Mouse (Mus musculus) midbrain, embryonic 11.5 days (tissue): ENCODE results near the gene Paip2b. TPM values are rescaled to one million over a fixed set of nuclear protein-coding genes. Genes with fewer than 3 reads are reported as not detected.
"Not testable (repeated sequence)": the region's sequence is repeated elsewhere in the genome, so short reads cannot be mapped to it uniquely, and the experiment has no call there.

Experiments
- ATAC-seq: fragments of 200-750 bp; cut with Nextera tagmentation; 2 replicates; pipeline ENCODE4 v1.8.0; 2017; ENCODE audit warnings: moderate TSS enrichment, moderate library complexity; ENCODE audit not compliant: low FRiP score
- DNase-seq: peaks from one replicate; pipeline ENCODE4 v3.0.0; 2015; ENCODE audit warnings: low spot score; ENCODE audit errors: missing footprints
- H3K27ac ChIP-seq: fragments of 300-500 bp; sonication (generic); 2 replicates; pipeline ENCODE4 v1.5.1; 2014; ENCODE audit warnings: low read depth, low read length
- H3K27me3 ChIP-seq: fragments of 300-500 bp; sonication (generic); 2 replicates; pipeline ENCODE4 v1.6.1; 2014; ENCODE audit warnings: mild to moderate bottlenecking, low read length, moderate library complexity, mixed read lengths; ENCODE audit not compliant: control insufficient read depth, insufficient read depth
- H3K36me3 ChIP-seq: fragments of 300-500 bp; sonication (generic); 2 replicates; pipeline ENCODE4 v1.6.1; 2014; ENCODE audit warnings: mild to moderate bottlenecking, low read length, moderate library complexity, mixed read lengths; ENCODE audit not compliant: control insufficient read depth, insufficient read depth
- H3K4me1 ChIP-seq: fragments of 300-500 bp; sonication (generic); 2 replicates; pipeline ENCODE4 v1.6.1; 2014; ENCODE audit warnings: low read length; ENCODE audit not compliant: control insufficient read depth, insufficient read depth
- H3K4me2 ChIP-seq: fragments of 300-500 bp; sonication (generic); 2 replicates; pipeline ENCODE4 v1.6.1; 2014; ENCODE audit warnings: mild to moderate bottlenecking, moderate library complexity
- H3K4me3 ChIP-seq: fragments of 300-500 bp; sonication (generic); 2 replicates; pipeline ENCODE4 v1.5.1; 2014; ENCODE audit warnings: low read depth, low read length
- H3K9ac ChIP-seq: fragments of 300-500 bp; sonication (generic); 2 replicates; pipeline ENCODE4 v1.6.1; 2014; ENCODE audit warnings: low read length
- H3K9me3 ChIP-seq: fragments of 300-500 bp; sonication (generic); 2 replicates; pipeline ENCODE4 v1.6.1; 2016; ENCODE audit warnings: low read length; ENCODE audit not compliant: control insufficient read depth
- WGBS: fragments of 180-500 bp; shearing (Covaris S2); extraction: QIAGEN DNeasy Blood & Tissue Kit; methylation state at CpG from one replicate; pipeline ENCODE4 v1.1.7; 2014; 5-methylcytosine and 5-hydroxymethylcytosine counted together
- polyA plus RNA-seq: library from polyadenylated mRNA; unstranded; fragments of >200 nt; fragmentation: Nextera tagmentation; extraction: Ambion mirVana; gene quantifications from 2 replicates; pipeline ENCODE4 v1.2.1, GENCODE M21; 2014

The Paip2b gene
- polyA plus RNA-seq, 1 experiment from 2014 or later: 23.9 TPM

GRCm38 (mm10) chr6:83849446-83849845 is 17.9 kb upstream of the Paip2b start:
- WGBS: 83% methylated on average over 2 of the region's 2 CpGs
- Histone ChIP-seq H3K27me3 (no peaks in the 10 kb centered on the region), H3K4me1 (no peaks in the 10 kb centered on the region)

DNA sequence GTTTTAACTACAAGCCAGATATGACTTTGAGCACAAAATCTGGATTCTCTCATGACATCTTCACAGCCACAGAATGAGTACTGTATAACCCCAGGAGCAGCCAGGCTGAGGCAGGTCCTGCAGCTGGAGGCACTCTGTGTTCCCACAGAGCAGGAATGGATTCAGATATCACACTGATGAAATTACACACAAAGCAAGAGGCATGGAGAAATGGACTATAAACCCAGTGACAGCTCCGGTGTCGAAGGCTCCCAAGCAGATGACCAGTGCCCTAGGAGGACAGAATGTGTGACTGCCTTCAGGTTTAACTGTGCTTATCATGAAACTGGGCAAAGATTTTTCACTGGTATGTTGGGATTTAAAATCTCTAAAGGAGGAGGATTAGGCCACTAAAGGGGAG is 14.6 kb upstream of the Paip2b start:
- DNase-seq: no peak
- Histone ChIP-seq H3K27me3 (no peaks in the 10 kb centered on the region), H3K4me1 (no peaks in the 10 kb centered on the region), H3K9me3 (no peaks in the 10 kb centered on the region), H3K4me2 (no peak overlapping the region), H3K36me3 (no peaks in the 10 kb centered on the region), H3K9ac (no peak overlapping the region), H3K27ac (no peak overlapping the region), H3K4me3 (no peak overlapping the region)
- 98% methylated on average over 2 of the region's 2 CpGs for WGBS
- no peak for ATAC-seq

More at GRCm38 (mm10) chr6:83849446-83849845, 17.9 kb upstream of the Paip2b start:
- Histone ChIP-seq H3K4me2 (no peak overlapping the region), H3K4me3 (no peak overlapping the region), H3K27ac (no peak overlapping the region), H3K36me3 (no peaks in the 10 kb centered on the region), H3K9me3 (no peaks in the 10 kb centered on the region), H3K9ac (no peak overlapping the region)
- ATAC-seq: no peak
- no peak for DNase-seq

- Histone ChIP-seq H3K36me3 (no peaks in the 10 kb centered on the region), H3K27ac (no peak overlapping the region), H3K4me2 (no peak overlapping the region), H3K27me3 (no peaks in the 10 kb centered on the region), H3K9ac (no peak overlapping the region), H3K4me3 (no peak overlapping the region), H3K9me3 (no peaks in the 10 kb centered on the region), H3K4me1 (no peaks in the 10 kb centered on the region)
- DNase-seq (no peak), ATAC-seq (no peak)
- WGBS: 91% methylated on average over 10 of the region's 10 CpGs
Observed at GRCm38 (mm10) chr6:83844913-83845312, 13.4 kb upstream of the Paip2b start.

GRCm38 (mm10) chr6:83840086-83840485 is 8.5 kb upstream of the Paip2b start:
- WGBS: 80% methylated on average over 6 of the region's 6 CpGs
- DNase-seq (no peak), ATAC-seq (no peak)
- Histone ChIP-seq H3K27ac (no peak overlapping the region), H3K36me3 (no peaks in the 10 kb centered on the region), H3K4me3 (no peak overlapping the region), H3K27me3 (no peaks in the 10 kb centered on the region), H3K9me3 (no peaks in the 10 kb centered on the region), H3K4me2 (no peak overlapping the region), H3K9ac (no peak overlapping the region), H3K4me1 (no peaks in the 10 kb centered on the region)

GRCm38 (mm10) chr6:83838046-83838445 is 6.5 kb upstream of the Paip2b start:
- Histone ChIP-seq H3K27me3 (no peaks in the 10 kb centered on the region), H3K9me3 (no peaks in the 10 kb centered on the region), H3K4me3 (no peak overlapping the region), H3K4me2 (no peak overlapping the region), H3K27ac (no peak overlapping the region), H3K36me3 (no peaks in the 10 kb centered on the region), H3K9ac (no peak overlapping the region), H3K4me1 (no peaks in the 10 kb centered on the region)
- WGBS: 92% methylated on average over 2 of the region's 2 CpGs
- ATAC-seq: no peak
- DNase-seq: no peak

GRCm38 (mm10) chr6:83836826-83837225 is 5.3 kb upstream of the Paip2b start:
- ATAC-seq (no peak), DNase-seq (no peak)

GRCm38 (mm10) chr6:83832393-83832792 is 852 bp upstream of the Paip2b start:
- H3K27ac ChIP-seq, DNase-seq, H3K4me1 ChIP-seq, ATAC-seq, H3K9ac ChIP-seq, H3K4me3 ChIP-seq, H3K27me3 ChIP-seq, H3K9me3 ChIP-seq, H3K36me3 ChIP-seq: not testable (repeated sequence)
- 70% methylated on average over 1 of the region's 1 CpGs for WGBS
- peak overlapping the region; percentile 44 for H3K4me2 ChIP-seq

More at GRCm38 (mm10) chr6:83836826-83837225, 5.3 kb upstream of the Paip2b start:
- no peak overlapping the region for H3K4me2 ChIP-seq
- no peak overlapping the region for H3K27ac ChIP-seq
- H3K27me3 ChIP-seq: no peaks in the 10 kb centered on the region
- no peak overlapping the region for H3K9ac ChIP-seq
- no peaks in the 10 kb centered on the region for H3K36me3 ChIP-seq
- WGBS: 90% methylated on average over 2 of the region's 2 CpGs
- no peak overlapping the region for H3K4me3 ChIP-seq
- H3K4me1 ChIP-seq: no peaks in the 10 kb centered on the region
- no peaks in the 10 kb centered on the region for H3K9me3 ChIP-seq

- Histone ChIP-seq H3K4me3 (peak overlapping the region; percentile 60), H3K27me3 (no peaks in the 10 kb centered on the region), H3K27ac (peak overlapping the region; percentile 49), H3K4me2 (peak overlapping the region; percentile 81), H3K36me3 (no peaks in the 10 kb centered on the region), H3K4me1 (peaks cover 3% of the 10 kb centered on the region; the same call in 1 of the 2 replicates), H3K9me3 (no peaks in the 10 kb centered on the region), H3K9ac (peak overlapping the region; percentile 80)
- WGBS: 1% methylated on average over 35 of the region's 35 CpGs
- ATAC-seq: no peak; the same call in 1 of the 2 replicates
- no peak for DNase-seq
Observed at GRCm38 (mm10) chr6:83830941-83831605, 468 bp downstream of the Paip2b start.

DNA sequence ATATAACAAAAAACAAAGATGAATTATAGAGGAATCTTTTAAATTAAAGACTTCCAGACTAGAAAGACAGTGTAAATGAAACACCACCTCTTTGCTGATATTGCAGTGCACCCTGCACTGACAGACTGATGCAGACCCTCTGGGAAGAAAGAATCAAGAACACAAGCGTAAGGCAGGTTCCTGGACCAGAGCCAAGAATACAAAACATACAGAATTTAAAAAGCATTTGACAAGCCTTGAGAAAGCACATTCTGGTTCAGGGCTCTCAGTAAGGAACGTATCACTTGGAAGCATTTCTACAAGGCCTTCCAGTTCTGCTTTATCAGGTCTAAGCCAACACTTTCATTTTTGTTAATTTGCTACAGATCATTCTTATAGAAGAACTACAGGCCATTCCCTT is 9.7 kb downstream of the Paip2b start:
- WGBS: 81% methylated on average over 2 of the region's 2 CpGs
- Histone ChIP-seq H3K4me3 (no peak overlapping the region), H3K4me1 (no peaks in the 10 kb centered on the region), H3K9me3 (no peaks in the 10 kb centered on the region), H3K27ac (no peak overlapping the region), H3K36me3 (no peaks in the 10 kb centered on the region), H3K27me3 (no peaks in the 10 kb centered on the region), H3K4me2 (no peak overlapping the region), H3K9ac (no peak overlapping the region)
- DNase-seq: no peak
- no peak for ATAC-seq
